Mouse (Mus musculus): ENCODE results near the gene Cdc37l1. TPM values are rescaled to one million over a fixed set of nuclear protein-coding genes. Genes with fewer than 3 reads are reported as not detected.

Gene Cdc37l1
- total and polyA plus RNA-seq, 2 experiments from 2014 or later = 36.2 to 61.8 TPM

DNA sequence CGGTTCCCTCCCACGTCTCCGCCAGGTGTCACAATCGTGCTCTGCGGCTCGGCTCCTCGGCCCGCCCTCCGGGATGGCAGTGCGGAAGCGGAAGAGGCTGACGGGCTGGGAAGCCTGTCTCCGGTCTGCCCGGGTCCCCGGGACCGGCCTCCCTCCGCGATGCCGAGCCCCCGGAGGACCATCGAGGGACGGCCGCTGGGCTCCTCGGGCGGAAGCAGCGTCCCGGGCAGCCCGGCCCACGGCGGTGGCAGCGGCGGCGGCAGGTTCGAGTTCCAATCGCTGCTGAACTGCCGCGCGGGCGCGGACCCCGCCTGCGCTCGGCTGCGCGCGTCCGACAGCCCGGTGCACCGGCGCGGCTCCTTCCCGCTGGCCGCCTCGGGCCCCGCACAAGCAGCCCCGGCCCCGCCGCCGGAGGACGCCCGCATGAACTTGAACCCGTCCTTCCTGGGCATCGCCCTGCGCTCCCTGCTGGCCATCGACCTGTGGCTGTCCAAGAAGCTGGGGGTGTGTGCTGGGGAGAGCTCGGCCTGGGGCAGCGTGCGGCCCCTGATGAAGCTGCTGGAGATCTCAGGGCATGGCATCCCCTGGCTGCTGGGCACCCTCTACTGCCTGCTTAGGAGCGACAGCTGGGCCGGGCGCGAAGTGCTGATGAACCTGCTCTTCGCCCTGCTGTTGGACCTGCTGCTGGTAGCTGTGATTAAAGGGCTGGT, 26.2 kb upstream of the Cdc37l1 start, which contains the start of gene Plpp6:
Gene Plpp6, plus strand, starts transcription at position 112 of the 710 bp plus-strand sequence.
- under 1% methylated on average over 64 of the region's 73 CpGs for WGBS
- peak within 1 kb of the TSS; percentile 87 for H3K4me2 ChIP-seq (ENCODE audit: low read depth, low read length)
- H3K36me3 ChIP-seq (ENCODE audit: insufficient read depth, low read length) = no peaks in the 10 kb centered on the region

DNA sequence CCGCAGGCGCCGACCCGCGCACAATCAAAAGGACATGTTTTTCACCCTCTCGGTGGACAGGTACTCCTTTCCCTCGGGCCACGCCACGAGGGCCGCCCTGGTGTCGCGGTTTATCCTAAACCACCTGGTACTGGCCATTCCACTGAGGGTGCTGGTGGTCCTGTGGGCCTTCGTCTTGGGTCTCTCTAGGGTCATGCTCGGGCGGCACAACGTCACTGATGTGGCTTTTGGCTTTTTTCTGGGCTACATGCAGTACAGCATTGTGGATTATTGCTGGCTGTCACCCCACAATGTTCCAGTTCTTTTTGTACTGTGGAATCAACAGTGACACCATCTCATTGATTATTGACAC, 25.6 kb upstream of the Cdc37l1 start:
- Histone ChIP-seq H3K4me1 (ENCODE audit: insufficient read depth, low read length) (peaks cover 18% of the 10 kb centered on the region), H3K9me3 (ENCODE audit: low read length) (no peaks in the 10 kb centered on the region), H3K27me3 (ENCODE audit: insufficient read depth, low read length) (no peaks in the 10 kb centered on the region), H3K9ac (replicated peaks; ENCODE audit: low read length) (peak overlapping the region; percentile 88), H3K36me3 (ENCODE audit: insufficient read depth, low read length) (no peaks in the 10 kb centered on the region), H3K4me3 (ENCODE audit: low read length) (peak overlapping the region; percentile 86), H3K4me2 (ENCODE audit: low read depth, low read length) (peak overlapping the region; percentile 87), H3K27ac (peak overlapping the region; percentile 90)
- no peak for TF ChIP-seq CTCF (IDR thresholded peaks at IDR 0.05; ENCODE audit: low read depth)
- no peak for DNase-seq (ENCODE audit: low spot score)
- peak; percentile 66 for ATAC-seq
- 1% methylated on average over 16 of the region's 16 CpGs for WGBS

More for the DNA sequence above, 26.2 kb upstream of the Cdc37l1 start, which contains the start of gene Plpp6:
- ATAC-seq = peak; percentile 87
- DNase-seq (ENCODE audit: low spot score) = peak; percentile 88
- TF ChIP-seq CTCF (IDR thresholded peaks at IDR 0.05; ENCODE audit: low read depth) = peak; percentile 70
- Histone ChIP-seq H3K27me3 (ENCODE audit: insufficient read depth, low read length) (no peaks in the 10 kb centered on the region), H3K4me3 (ENCODE audit: low read length) (peak within 1 kb of the TSS; percentile 86), H3K4me1 (ENCODE audit: insufficient read depth, low read length) (peaks cover 18% of the 10 kb centered on the region), H3K9ac (replicated peaks; ENCODE audit: low read length) (peak within 1 kb of the TSS; percentile 88), H3K9me3 (ENCODE audit: low read length) (no peaks in the 10 kb centered on the region), H3K27ac (peak within 1 kb of the TSS; percentile 90)

DNA sequence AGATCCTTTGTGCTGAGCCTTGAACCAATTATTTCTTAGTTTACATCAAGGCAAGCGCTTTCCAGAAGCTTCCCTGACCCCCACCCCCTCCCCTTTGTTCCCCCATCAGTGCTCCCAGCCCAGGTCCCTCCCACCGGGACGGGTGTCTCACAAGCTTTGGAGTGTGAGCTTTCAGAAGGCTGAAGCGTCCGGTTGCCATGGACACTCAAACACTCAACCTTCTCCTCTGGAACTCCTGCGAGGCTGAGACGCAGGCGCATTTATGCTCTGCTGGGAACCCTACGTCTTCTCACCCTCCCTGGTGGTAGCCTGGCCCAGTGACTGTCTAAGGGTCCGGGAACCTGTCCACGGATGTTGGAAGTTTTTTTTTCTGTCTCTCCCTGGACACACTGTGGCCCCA, 22.5 kb upstream of the Cdc37l1 start, which contains the start of gene 4430402I18Rik:
Gene 4430402I18Rik, minus strand, starts transcription at position 149 of the 400 bp plus-strand sequence.
- Histone ChIP-seq H3K4me3 (ENCODE audit: low read length) (no peak within 1 kb of the TSS), H3K9ac (replicated peaks; ENCODE audit: low read length) (no peak within 1 kb of the TSS), H3K9me3 (ENCODE audit: low read length) (no peaks in the 10 kb centered on the region), H3K4me1 (ENCODE audit: insufficient read depth, low read length) (peaks cover 17% of the 10 kb centered on the region), H3K36me3 (ENCODE audit: insufficient read depth, low read length) (no peaks in the 10 kb centered on the region), H3K4me2 (ENCODE audit: low read depth, low read length) (peak within 1 kb of the TSS; percentile 28; the same call in 1 of the 2 replicates), H3K27ac (no peak within 1 kb of the TSS), H3K27me3 (ENCODE audit: insufficient read depth, low read length) (no peaks in the 10 kb centered on the region)
- ATAC-seq (peak; percentile 46; the same call in 1 of the 2 replicates), DNase-seq (ENCODE audit: low spot score) (peak; percentile 51)
- 5% methylated on average over 11 of the region's 11 CpGs for WGBS
- TF ChIP-seq CTCF (IDR thresholded peaks at IDR 0.05; ENCODE audit: low read depth) = no peak

DNA sequence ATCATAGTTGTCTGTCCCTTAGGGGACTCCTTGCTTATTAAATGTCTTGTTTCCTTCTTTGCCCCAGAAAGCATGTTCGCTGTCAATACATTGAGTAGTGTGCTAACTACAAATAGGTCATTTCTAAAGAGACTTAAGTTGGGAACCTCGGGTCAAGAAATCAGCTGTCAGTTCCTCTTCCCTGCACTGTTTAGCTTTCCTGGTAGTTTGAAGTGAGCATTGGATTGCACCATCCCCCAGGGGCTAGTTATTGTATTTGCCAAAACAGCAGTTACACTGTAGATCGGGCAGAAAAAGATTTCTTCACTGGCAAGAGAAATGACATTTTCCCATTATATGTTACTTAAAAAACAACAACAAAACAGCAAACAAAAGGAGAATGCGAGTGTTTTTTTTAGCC, 22.0 kb upstream of the Cdc37l1 start:
- no peak for TF ChIP-seq CTCF (IDR thresholded peaks at IDR 0.05; ENCODE audit: low read depth)
- no peak for ATAC-seq
- no peak overlapping the region for H3K4me2 ChIP-seq (ENCODE audit: low read depth, low read length)
- no peaks in the 10 kb centered on the region for H3K9me3 ChIP-seq (ENCODE audit: low read length)
- DNase-seq (ENCODE audit: low spot score) = no peak
- no peaks in the 10 kb centered on the region for H3K27me3 ChIP-seq (ENCODE audit: insufficient read depth, low read length)
- H3K9ac ChIP-seq (replicated peaks; ENCODE audit: low read length) = no peak overlapping the region
- H3K4me1 ChIP-seq (ENCODE audit: insufficient read depth, low read length) = peaks cover 15% of the 10 kb centered on the region
- 69% methylated on average over 4 of the region's 4 CpGs for WGBS
- no peak overlapping the region for H3K4me3 ChIP-seq (ENCODE audit: low read length)
- H3K27ac ChIP-seq = no peak overlapping the region
- H3K36me3 ChIP-seq (ENCODE audit: insufficient read depth, low read length) = no peaks in the 10 kb centered on the region

DNA sequence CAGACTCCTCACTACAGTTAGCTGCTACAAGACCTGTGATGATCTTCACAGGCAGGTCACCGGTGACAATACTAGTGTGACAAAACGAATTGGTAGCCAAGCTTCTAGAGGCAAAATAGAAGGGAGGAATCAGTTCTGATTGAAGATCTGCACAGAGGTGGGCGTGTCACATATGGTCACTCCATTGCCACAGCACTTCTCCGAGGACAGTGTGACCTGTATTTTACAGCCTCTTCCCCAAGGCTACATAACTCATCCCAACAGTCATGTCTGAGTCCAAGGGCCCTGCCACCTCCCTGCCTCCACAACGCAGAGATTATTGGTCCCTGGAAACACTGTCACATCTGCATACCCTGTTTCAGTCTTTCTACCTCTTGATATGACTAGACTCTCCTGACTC, 20.9 kb upstream of the Cdc37l1 start:
- H3K27me3 ChIP-seq (ENCODE audit: insufficient read depth, low read length) = no peaks in the 10 kb centered on the region
- no peaks in the 10 kb centered on the region for H3K36me3 ChIP-seq (ENCODE audit: insufficient read depth, low read length)
- no peak overlapping the region for H3K9ac ChIP-seq (replicated peaks; ENCODE audit: low read length)
- ATAC-seq (no peak), DNase-seq (ENCODE audit: low spot score) (no peak)
- no peak overlapping the region for H3K27ac ChIP-seq
- no peak for TF ChIP-seq CTCF (IDR thresholded peaks at IDR 0.05; ENCODE audit: low read depth)
- no peak overlapping the region for H3K4me3 ChIP-seq (ENCODE audit: low read length)
- H3K4me1 ChIP-seq (ENCODE audit: insufficient read depth, low read length) = peaks cover 15% of the 10 kb centered on the region
- no peaks in the 10 kb centered on the region for H3K9me3 ChIP-seq (ENCODE audit: low read length)
- no peak overlapping the region for H3K4me2 ChIP-seq (ENCODE audit: low read depth, low read length)
- 91% methylated on average over 5 of the region's 5 CpGs for WGBS

DNA sequence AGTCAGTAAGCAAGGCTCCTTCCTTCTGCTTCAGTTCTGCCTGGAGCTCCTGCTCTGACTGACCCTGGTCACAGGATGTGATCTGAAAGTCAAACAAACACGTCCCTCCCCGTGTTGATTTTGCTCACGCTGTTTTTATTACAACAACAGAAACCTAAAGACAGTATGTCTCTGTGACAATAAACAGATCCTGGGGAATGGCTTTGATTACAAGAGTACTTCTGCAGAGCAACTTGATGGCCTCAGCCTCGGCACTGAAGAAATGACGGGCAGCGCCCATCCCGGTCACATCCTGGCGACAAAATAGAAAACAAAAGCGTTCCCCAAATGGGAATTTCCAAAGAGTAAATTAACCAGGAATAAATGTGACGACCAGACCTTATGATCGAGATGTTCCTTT, 19.9 kb upstream of the Cdc37l1 start:
- no peak for TF ChIP-seq CTCF (IDR thresholded peaks at IDR 0.05; ENCODE audit: low read depth)
- H3K4me3 ChIP-seq (ENCODE audit: low read length) = no peak overlapping the region
- no peaks in the 10 kb centered on the region for H3K36me3 ChIP-seq (ENCODE audit: insufficient read depth, low read length)
- H3K4me1 ChIP-seq (ENCODE audit: insufficient read depth, low read length) = peaks cover 10% of the 10 kb centered on the region
- H3K9me3 ChIP-seq (ENCODE audit: low read length) = no peaks in the 10 kb centered on the region
- ATAC-seq (no peak), DNase-seq (ENCODE audit: low spot score) (no peak)
- H3K4me2 ChIP-seq (ENCODE audit: low read depth, low read length) = no peak overlapping the region
- H3K9ac ChIP-seq (replicated peaks; ENCODE audit: low read length) = no peak overlapping the region
- no peak overlapping the region for H3K27ac ChIP-seq
- H3K27me3 ChIP-seq (ENCODE audit: insufficient read depth, low read length) = no peaks in the 10 kb centered on the region
- 81% methylated on average over 11 of the region's 11 CpGs for WGBS

Data from hindbrain, postnatal 0 days (tissue).